In the genomic region with DNA sequence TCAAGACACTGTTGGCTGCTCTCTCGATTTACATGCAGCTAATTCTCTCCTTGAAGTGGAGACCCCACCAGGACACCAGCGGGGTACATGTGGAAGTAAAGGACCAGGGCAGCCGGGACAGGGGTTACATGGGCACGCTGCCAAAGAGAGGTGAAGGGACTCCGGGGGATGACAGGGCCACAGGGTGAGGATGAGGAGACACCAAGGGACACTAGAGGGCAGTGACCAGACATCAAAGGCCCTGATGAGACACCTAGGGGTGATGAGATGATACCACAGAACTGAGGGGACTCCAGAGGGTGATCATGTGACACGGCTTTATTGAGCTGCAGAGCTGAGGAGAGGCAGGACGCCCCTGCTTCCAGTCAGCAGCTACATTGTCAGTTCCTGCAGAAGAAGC, we compare ENCODE assay signal across 15 mouse cellular contexts. TPM values are rescaled to one million over a fixed set of nuclear protein-coding genes. Genes with fewer than 3 reads are reported as not detected.
DNase-seq lines count a peak whose midpoint lies in the region; ATAC-seq and TF ChIP-seq lines count a peak whose summit lies in the region.
"Had no signal": no experiment of that assay in that cellular context is flagged by ENCODE, and none has a peak within 500 bp of the region (broad histone marks: within the 10 kb centered on the region; RNA-seq: fewer than 3 reads in every experiment).

No protein-coding gene starts in this region.

- H3K36me3 ChIP-seq in midbrain, embryonic 14.5 days (ENCODE audit: control insufficient read depth, insufficient read depth, low read length): peaks cover 86% of the 10 kb centered on the region

- 71% methylated on average over 7 of the region's 7 CpGs for WGBS in midbrain, embryonic 14.5 days

- H3K27ac ChIP-seq in left cerebral cortex, adult 2 months: peak overlapping the region; percentile 76; the same call in 1 of the 2 replicates
- H3K27ac ChIP-seq in midbrain, embryonic 14.5 days (replicated peaks; ENCODE audit: low read depth, low read length): peak overlapping the region; percentile 83
- H3K27ac ChIP-seq: embryonic facial prominence, embryonic 15.5 days; limb, embryonic 13.5 days; macrophage had no signal

- no peaks in the 10 kb centered on the region for H3K27me3 ChIP-seq in midbrain, embryonic 14.5 days (ENCODE audit: control insufficient read depth, insufficient read depth, low read length)
- H3K27me3 ChIP-seq: embryonic facial prominence, embryonic 15.5 days had no signal

- no peak overlapping the region for H3K9ac ChIP-seq in midbrain, embryonic 14.5 days (replicated peaks; ENCODE audit: low read length)
- H3K9ac ChIP-seq: embryonic facial prominence, embryonic 15.5 days; heart, embryonic 12.5 days; limb, embryonic 13.5 days had no signal

- DNase-seq in cerebellum, adult 11-12 months: peak; percentile 45
- no peak for DNase-seq in cerebellum, postnatal 36 days
- DNase-seq in left cerebral cortex, adult 2 months (ENCODE audit: extremely low spot score in 1 of 2, low spot score in 2 of 2): no peak
- DNase-seq in left cerebral cortex, adult 9 months (ENCODE audit: low spot score in 2 of 2): no peak
- DNase-seq in brain, embryonic 14.5 days (ENCODE audit: low read depth): peak; percentile 30
- no peak for DNase-seq in midbrain, embryonic 14.5 days
- DNase-seq in frontal cortex, postnatal 25 days (ENCODE audit: low spot score in 2 of 2): no peak
- DNase-seq in thymus, postnatal 14 days: no peak
- DNase-seq: adrenal gland, postnatal 25 days; layer of hippocampus, adult 9-11 months had no signal

- no peak for ATAC-seq in midbrain, embryonic 14.5 days (ENCODE audit: low FRiP score, low TSS enrichment)
- ATAC-seq: intestine, embryonic 16.5 days had no signal

- H3K4me1 ChIP-seq in midbrain, embryonic 14.5 days (ENCODE audit: control insufficient read depth, insufficient read depth, low read length): peaks cover 40% of the 10 kb centered on the region

- no peaks in the 10 kb centered on the region for H3K9me3 ChIP-seq in midbrain, embryonic 14.5 days (ENCODE audit: control insufficient read depth, low read length)
- H3K9me3 ChIP-seq: embryonic facial prominence, embryonic 15.5 days; heart, embryonic 12.5 days; limb, embryonic 13.5 days had no signal

- no peak overlapping the region for H3K4me2 ChIP-seq in midbrain, embryonic 14.5 days (ENCODE audit: low read length)
- H3K4me2 ChIP-seq: embryonic facial prominence, embryonic 15.5 days; heart, embryonic 12.5 days; limb, embryonic 13.5 days had no signal

- TF ChIP-seq POLR2A in brain, embryonic 14.5 days (IDR thresholded peaks at IDR 0.05; ENCODE audit: borderline replicate concordance, extremely low read depth, insufficient read depth, insufficient read length, poor library complexity, severe bottlenecking): no peak

- no peak; the same call in 1 of the 2 replicates for TF ChIP-seq CTCF in left cerebral cortex, adult 2 months (IDR thresholded peaks at IDR 0.05)
- TF ChIP-seq CTCF in brain, embryonic 14.5 days (IDR thresholded peaks at IDR 0.05; ENCODE audit: borderline replicate concordance, extremely low read depth, insufficient read depth, insufficient read length): 0 out of 2 replicates have a peak, but pooled peaks have one; percentile 6

- intact Hi-C loops in left cerebral cortex, adult 2 months (cut with DNase I): no loop called here

- H3K4me3 ChIP-seq in left cerebral cortex, adult 2 months: no peak overlapping the region
- H3K4me3 ChIP-seq in midbrain, embryonic 14.5 days (replicated peaks; ENCODE audit: low read depth, low read length): no peak overlapping the region
- H3K4me3 ChIP-seq: embryonic facial prominence, embryonic 15.5 days; heart, embryonic 12.5 days; limb, embryonic 13.5 days had no signal

RNA-seq across cellular contexts. Expression of gene Nacad, which starts 8.3 kb away (rescaled TPM):
- total RNA-seq in left cerebral cortex, adult 2 months (2021): 10 to 100 TPM; 41.4 to 43.8 TPM
- 92.6 and 134 TPM in 2 replicates for polyA plus RNA-seq in brain, embryonic 14.5 days (2012; rRNA removed)
- 88.5 and 100.0 TPM in 2 replicates for polyA plus RNA-seq in midbrain, embryonic 14.5 days (2014; fragmentation: Nextera tagmentation; extraction: Ambion mirVana)
- polyA plus RNA-seq: macrophage had no signal

RNA-seq across cellular contexts. Expression of gene Tbrg4, which starts 28.3 kb away (rescaled TPM):
- 10 to 100 TPM; 45.9 to 50.8 TPM for total RNA-seq in left cerebral cortex, adult 2 months (2021)
- 86.0 and 103 TPM in 2 replicates for polyA plus RNA-seq in brain, embryonic 14.5 days (2012; rRNA removed)
- 28.1 and 30.2 TPM in 2 replicates for polyA plus RNA-seq in midbrain, embryonic 14.5 days (2014; fragmentation: Nextera tagmentation; extraction: Ambion mirVana)

RNA-seq across cellular contexts. Expression of gene Wap, which starts 40.9 kb away (rescaled TPM):
- total RNA-seq in left cerebral cortex, adult 2 months (2021): not detected
- not detected in 2 replicates for polyA plus RNA-seq in brain, embryonic 14.5 days (2012; rRNA removed)
- polyA plus RNA-seq in midbrain, embryonic 14.5 days (2014; fragmentation: Nextera tagmentation; extraction: Ambion mirVana): not detected in 2 replicates
- total RNA-seq: adrenal gland, postnatal 25 days had no signal
- polyA plus RNA-seq: embryonic facial prominence, embryonic 15.5 days; heart, embryonic 12.5 days; intestine, embryonic 16.5 days; limb, embryonic 13.5 days; macrophage had no signal

RNA-seq across cellular contexts. Expression of gene Ccm2, which starts 50.8 kb away (rescaled TPM):
- total RNA-seq in left cerebral cortex, adult 2 months (2021): 10 to 100 TPM; 51.3 to 69.5 TPM
- polyA plus RNA-seq in brain, embryonic 14.5 days (2012; rRNA removed): 91.9 and 113 TPM in 2 replicates
- polyA plus RNA-seq in midbrain, embryonic 14.5 days (2014; fragmentation: Nextera tagmentation; extraction: Ambion mirVana): 73.8 and 84.3 TPM in 2 replicates

Comparison
In these comparisons a context has a peak if more than half of its experiments do, and no peak if none do; other contexts are left out.
1. DNase-seq: peak in cerebellum, adult 11-12 months (single experiment) and brain, embryonic 14.5 days (single experiment); none in cerebellum, postnatal 36 days (0 of 2), left cerebral cortex, adult 2 months (0 of 2), left cerebral cortex, adult 9 months (0 of 2), midbrain, embryonic 14.5 days (single experiment), frontal cortex, postnatal 25 days (0 of 2) and thymus, postnatal 14 days (single experiment).